Mouse (Mus musculus) brain, embryonic 14.5 days (tissue): ENCODE measurements around the gene Smim14. TPM values are rescaled to one million over a fixed set of nuclear protein-coding genes. Genes with fewer than 3 reads are reported as not detected.
A peak's percentile ranks its signal among the peaks of the same experiment; 100 is the strongest.

ENCODE experiments used
- DNase-seq: peaks from one replicate; pipeline ENCODE4 v3.0.0-alpha.2; 2011; ENCODE audit warnings: low read depth
- CTCF ChIP-seq: fragments of 200-500 bp; IDR thresholded peaks from 2 replicates; pipeline ENCODE4 v1.5.1; 2012; ENCODE audit warnings: inconsistent platforms, mild to moderate bottlenecking, moderate library complexity, borderline replicate concordance; ENCODE audit not compliant: insufficient read depth, insufficient read length; ENCODE audit errors: extremely low read depth
- POLR2A ChIP-seq: fragments of 200-500 bp; IDR thresholded peaks from 2 replicates; pipeline ENCODE4 v1.6.1; 2012; ENCODE audit warnings: mild to moderate bottlenecking, inconsistent platforms, borderline replicate concordance; ENCODE audit not compliant: poor library complexity, insufficient read depth, insufficient read length, severe bottlenecking; ENCODE audit errors: extremely low read depth
- polyA plus RNA-seq: library from polyadenylated mRNA; depleted of rRNA; stranded (reverse); fragments of >200 nt; gene quantifications from 2 replicates; pipeline ENCODE4 v1.2.3, GENCODE M21; 2012

The Smim14 gene
- polyA plus RNA-seq, 1 experiment, result 119 TPM

GRCm38 (mm10) chr5:65505786-65506185 is 31.2 kb downstream of the Smim14 start:
- peak; percentile 46 for DNase-seq
- no peak for TF ChIP-seq POLR2A
- TF ChIP-seq CTCF, result no peak

DNA sequence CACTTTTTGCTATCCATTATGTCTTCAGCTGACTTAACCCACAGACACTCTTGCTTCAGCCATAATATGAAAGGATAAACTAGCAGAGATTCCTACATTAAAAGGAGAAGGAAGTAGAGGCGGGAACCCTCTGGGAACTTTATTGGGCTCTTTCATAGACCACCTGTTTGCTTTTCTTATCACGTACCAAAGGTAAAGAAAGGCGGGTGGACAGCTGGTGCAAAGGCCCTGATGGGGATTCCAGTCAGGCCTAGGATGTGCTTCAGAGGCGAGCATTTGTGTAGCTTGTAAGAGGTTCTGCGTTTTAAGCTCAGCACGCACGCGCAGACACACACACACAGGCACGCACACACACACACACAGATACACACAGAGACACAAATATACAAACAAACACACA is 35.6 kb downstream of the Smim14 start:
- no peak for TF ChIP-seq POLR2A

GRCm38 (mm10) chr5:65500231-65500630 is 36.8 kb downstream of the Smim14 start:
- TF ChIP-seq CTCF (no peak), POLR2A (no peak)
- DNase-seq, result no peak

More for the DNA sequence above, 35.6 kb downstream of the Smim14 start:
- DNase-seq, result no peak

- peak; percentile 96 for DNase-seq
- TF ChIP-seq POLR2A (peak; percentile 79; the same call in 1 of the 2 replicates), CTCF (no peak)
These were observed 44.1 kb downstream of the Smim14 start, which contains the start of gene Gm43552 for GRCm38 (mm10) chr5:65492716-65493531. TSS of gene Gm43552 (minus strand) at chr5:65492833.

DNA sequence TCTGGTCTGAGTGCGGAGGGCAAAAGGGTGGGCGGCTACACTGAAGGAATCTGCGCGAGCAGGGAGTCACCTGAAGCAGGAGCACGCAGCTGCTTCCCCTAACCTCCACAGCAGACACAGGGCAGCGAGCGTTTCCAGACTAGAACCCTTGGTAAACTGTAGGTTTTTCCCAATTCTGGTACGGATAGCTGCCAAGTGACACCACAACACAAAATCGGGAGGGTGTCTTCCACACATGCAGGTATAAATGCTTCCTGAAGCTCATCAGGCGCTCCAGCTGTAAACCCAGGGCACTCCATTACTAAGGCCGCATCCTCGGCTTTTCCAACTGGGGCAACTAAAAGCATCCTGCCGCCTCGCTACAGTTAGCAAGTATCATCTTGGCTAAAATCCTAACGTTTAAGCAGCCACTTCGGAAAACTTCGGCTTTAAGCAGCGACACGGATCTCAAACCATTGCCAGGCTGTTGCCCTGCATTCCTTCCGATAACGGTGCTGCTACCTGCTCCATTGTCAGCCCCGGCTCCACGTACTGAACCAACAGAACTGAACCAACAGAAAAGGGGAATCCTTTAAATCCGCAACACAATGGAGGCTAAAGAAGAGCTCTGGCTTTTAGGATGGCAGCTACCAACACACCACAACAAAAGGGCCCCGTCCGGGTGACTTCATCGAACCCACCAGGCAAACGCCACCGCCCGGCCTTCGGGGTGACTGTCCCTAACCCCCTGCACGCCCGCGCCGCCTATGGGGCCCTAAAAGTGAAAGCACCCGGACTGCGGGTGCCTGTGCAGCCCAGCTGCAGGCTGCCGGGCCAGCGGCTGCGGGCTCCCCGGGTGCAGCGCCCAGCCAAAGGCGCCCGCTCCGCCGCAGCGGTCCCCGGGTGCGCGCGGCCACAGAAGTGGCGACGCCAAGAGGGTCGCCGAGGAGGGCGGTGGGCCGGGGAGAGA is 44.9 kb downstream of the Smim14 start:
- DNase-seq, result peak; percentile 75
- TF ChIP-seq POLR2A (no peak; the same call in 1 of the 2 replicates), CTCF (peak; percentile 24; the same call in 1 of the 2 replicates)

DNA sequence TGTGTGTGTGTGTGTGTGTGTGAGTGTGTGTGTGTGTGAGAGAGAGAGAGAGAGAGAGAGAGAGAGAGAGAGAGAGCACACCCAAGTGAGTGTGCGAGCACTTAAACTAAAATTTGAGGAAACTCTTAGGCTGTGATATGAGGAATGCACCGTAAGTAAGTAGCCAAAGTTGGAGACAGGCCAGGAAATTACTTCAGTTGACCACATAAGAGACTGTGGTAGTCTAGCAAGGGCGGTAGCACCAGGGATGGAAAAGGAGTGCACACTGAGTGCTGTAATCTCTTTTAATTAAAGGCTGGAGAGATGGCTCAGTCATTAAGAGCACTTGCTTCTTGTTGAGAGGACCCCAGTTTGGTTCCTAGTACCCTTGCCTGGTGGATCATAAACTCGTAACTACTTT is 47.2 kb downstream of the Smim14 start:
- DNase-seq, result peak; percentile 20
- TF ChIP-seq CTCF (no peak), POLR2A (no peak)

DNA sequence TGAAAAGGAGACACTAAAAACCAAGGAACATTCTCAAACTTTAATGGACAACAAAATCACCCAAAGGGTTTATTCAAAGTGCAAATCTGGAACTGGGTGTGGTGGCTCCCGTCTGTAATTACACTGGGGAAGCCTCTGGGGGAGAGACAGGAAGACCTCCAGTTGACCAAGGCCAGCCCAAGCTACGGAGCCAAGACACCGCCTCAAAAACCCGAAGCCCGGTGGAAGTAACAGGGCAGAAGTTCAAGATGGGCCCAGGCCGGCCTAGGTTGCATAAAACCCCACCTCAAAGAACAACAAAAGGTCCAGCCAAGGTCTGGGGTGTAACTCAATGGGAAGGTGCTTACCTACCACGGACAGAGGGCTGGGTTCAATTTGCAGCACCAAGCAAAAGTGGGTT is 48.3 kb downstream of the Smim14 start:
- no peak for TF ChIP-seq CTCF
- no peak for TF ChIP-seq POLR2A
- no peak for DNase-seq

DNA sequence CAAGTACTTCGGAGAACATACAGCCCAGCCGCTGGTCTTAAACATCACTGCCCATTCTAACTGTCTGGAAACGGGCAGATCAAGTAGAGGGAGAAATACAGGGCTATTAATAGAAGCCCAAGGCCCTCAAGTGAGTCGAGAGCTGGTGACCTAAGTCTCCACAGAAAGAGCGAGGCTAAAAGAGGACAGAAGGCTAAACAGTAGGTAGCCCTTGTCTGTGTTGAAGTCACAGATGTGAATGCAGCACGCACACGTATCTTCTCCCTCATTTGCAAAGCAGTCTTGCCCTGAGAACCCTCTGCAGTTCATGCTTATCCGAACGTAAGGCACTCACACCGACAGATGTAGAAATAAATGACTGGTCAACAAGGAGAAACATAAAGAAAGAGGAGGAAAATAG is 49.6 kb downstream of the Smim14 start:
- no peak for TF ChIP-seq CTCF

DNA sequence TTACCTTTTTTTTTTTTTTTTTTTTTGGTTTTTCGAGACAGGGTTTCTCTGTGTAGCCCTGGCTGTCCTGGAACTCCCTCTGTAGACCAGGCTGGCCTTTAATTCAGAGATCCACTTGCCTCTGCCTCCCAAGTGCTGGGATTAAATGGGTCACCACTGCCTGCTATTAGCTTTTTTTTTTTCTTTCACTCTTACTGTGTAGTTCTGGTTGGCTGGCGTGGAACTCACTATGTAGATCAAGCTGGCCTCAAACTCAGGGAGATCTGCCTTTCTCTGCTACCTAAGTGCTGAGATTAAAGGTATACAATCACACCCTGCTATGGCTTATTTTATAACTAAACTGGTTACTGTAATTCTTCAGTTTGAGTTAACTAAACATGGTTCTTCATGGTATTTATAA is 50.5 kb downstream of the Smim14 start:
- no peak for TF ChIP-seq POLR2A
- TF ChIP-seq CTCF, result no peak
- DNase-seq, result no peak

More for the DNA sequence above, 49.6 kb downstream of the Smim14 start:
- DNase-seq, result no peak

GRCm38 (mm10) chr5:65482996-65483395 is 54.0 kb downstream of the Smim14 start:
- TF ChIP-seq POLR2A (no peak), CTCF (no peak)
- no peak for DNase-seq

- DNase-seq, result no peak
- no peak for TF ChIP-seq POLR2A
- TF ChIP-seq CTCF, result no peak
These were observed 56.5 kb downstream of the Smim14 start for GRCm38 (mm10) chr5:65480511-65480910.

GRCm38 (mm10) chr5:65479681-65480445 is 57.1 kb downstream of the Smim14 start:
- TF ChIP-seq POLR2A (no peak), CTCF (no peak)
- DNase-seq, result no peak
